Mouse (Mus musculus): Measurements from ENCODE around the gene Vmn1r222. TPM values are rescaled to one million over a fixed set of nuclear protein-coding genes. Genes with fewer than 3 reads are reported as not detected.
"Not testable (repeated sequence)": the region's sequence is repeated elsewhere in the genome, so short reads cannot be mapped to it uniquely, and the experiment has no call there.

The Vmn1r222 gene
- not detected in 2 replicates for polyA plus RNA-seq (2015; fragmentation: Nextera tagmentation; extraction: Ambion mirVana)

GRCm38 (mm10) chr13:23235847-23236246, at the start of gene Vmn1r222:
Vmn1r222 (minus strand) TSS chr13:23235947.
- H3K4me1 ChIP-seq; ATAC-seq (replicated peaks; ENCODE audit: low FRiP score); H3K27ac ChIP-seq; H3K9me3 ChIP-seq (replicated peaks); H3K36me3 ChIP-seq; H3K9ac ChIP-seq; H3K4me2 ChIP-seq; H3K4me3 ChIP-seq (replicated peaks); H3K27me3 ChIP-seq: not testable (repeated sequence)

- 2% methylated on average over 22 of the region's 22 CpGs for WGBS
- ATAC-seq (replicated peaks; ENCODE audit: low FRiP score) = peak; percentile 88
- no peaks in the 10 kb centered on the region for H3K9me3 ChIP-seq (replicated peaks)
- H3K4me2 ChIP-seq = peak overlapping the region; percentile 90
- no peaks in the 10 kb centered on the region for H3K36me3 ChIP-seq
- H3K27me3 ChIP-seq = peaks cover 29% of the 10 kb centered on the region
- H3K4me1 ChIP-seq = peaks cover 14% of the 10 kb centered on the region
- H3K27ac ChIP-seq = no peak overlapping the region
- no peak overlapping the region for H3K9ac ChIP-seq
- peak overlapping the region; percentile 54 for H3K4me3 ChIP-seq (replicated peaks)
Measured at GRCm38 (mm10) chr13:23285191-23285920, 49.6 kb upstream of the Vmn1r222 start.

- no peaks in the 10 kb centered on the region for H3K9me3 ChIP-seq (replicated peaks)
- no peaks in the 10 kb centered on the region for H3K4me1 ChIP-seq
- no peak overlapping the region for H3K9ac ChIP-seq
- no peaks in the 10 kb centered on the region for H3K36me3 ChIP-seq
- no peak overlapping the region for H3K4me3 ChIP-seq (replicated peaks)
- H3K4me2 ChIP-seq = no peak overlapping the region
- WGBS = 88% methylated on average over 3 of the region's 3 CpGs
- no peak for ATAC-seq (replicated peaks; ENCODE audit: low FRiP score)
- H3K27me3 ChIP-seq = no peaks in the 10 kb centered on the region
- H3K27ac ChIP-seq = no peak overlapping the region
Measured at GRCm38 (mm10) chr13:23279992-23280391, 44.2 kb upstream of the Vmn1r222 start.

GRCm38 (mm10) chr13:23279576-23279975, 43.8 kb upstream of the Vmn1r222 start:
- no peak for ATAC-seq (replicated peaks; ENCODE audit: low FRiP score)
- Histone ChIP-seq H3K27ac (no peak overlapping the region), H3K9me3 (replicated peaks) (no peaks in the 10 kb centered on the region), H3K4me2 (no peak overlapping the region), H3K4me3 (replicated peaks) (no peak overlapping the region), H3K36me3 (no peaks in the 10 kb centered on the region), H3K27me3 (no peaks in the 10 kb centered on the region), H3K9ac (no peak overlapping the region), H3K4me1 (no peaks in the 10 kb centered on the region)
- 97% methylated on average over 4 of the region's 4 CpGs for WGBS

- Histone ChIP-seq H3K4me2 (peak overlapping the region; percentile 56), H3K9ac (no peak overlapping the region), H3K4me3 (replicated peaks) (peak overlapping the region; percentile 35), H3K9me3 (replicated peaks) (no peaks in the 10 kb centered on the region), H3K36me3 (no peaks in the 10 kb centered on the region), H3K4me1 (peaks cover 10% of the 10 kb centered on the region), H3K27me3 (0 out of 2 replicates have a peak, but pooled peaks cover 6% of the 10 kb centered on the region), H3K27ac (no peak overlapping the region)
- WGBS = 2% methylated on average over 34 of the region's 34 CpGs
- peak; percentile 87 for ATAC-seq (replicated peaks; ENCODE audit: low FRiP score)
Measured at GRCm38 (mm10) chr13:23270321-23271101, 34.8 kb upstream of the Vmn1r222 start.

- WGBS = 31% methylated on average over 11 of the region's 11 CpGs
- Histone ChIP-seq H3K9me3 (replicated peaks) (no peaks in the 10 kb centered on the region), H3K36me3 (no peaks in the 10 kb centered on the region), H3K4me2 (peak overlapping the region; percentile 56), H3K9ac (no peak overlapping the region), H3K27ac (no peak overlapping the region), H3K4me3 (replicated peaks) (peak overlapping the region; percentile 35), H3K4me1 (peaks cover 10% of the 10 kb centered on the region), H3K27me3 (0 out of 2 replicates have a peak, but pooled peaks cover 6% of the 10 kb centered on the region)
- ATAC-seq (replicated peaks; ENCODE audit: low FRiP score) = no peak
Measured at GRCm38 (mm10) chr13:23269681-23270080, 33.9 kb upstream of the Vmn1r222 start.

GRCm38 (mm10) chr13:23269127-23269526, 33.4 kb upstream of the Vmn1r222 start:
- H3K36me3 ChIP-seq; ATAC-seq (replicated peaks; ENCODE audit: low FRiP score); H3K27ac ChIP-seq; H3K4me1 ChIP-seq; H3K9me3 ChIP-seq (replicated peaks); H3K4me3 ChIP-seq (replicated peaks); H3K4me2 ChIP-seq; H3K9ac ChIP-seq; H3K27me3 ChIP-seq: not testable (repeated sequence)
- WGBS = 43% methylated on average over 4 of the region's 4 CpGs

GRCm38 (mm10) chr13:23268606-23269005, 32.9 kb upstream of the Vmn1r222 start:
- H3K9ac ChIP-seq; H3K4me1 ChIP-seq; H3K36me3 ChIP-seq; H3K4me3 ChIP-seq (replicated peaks); H3K4me2 ChIP-seq; H3K9me3 ChIP-seq (replicated peaks); H3K27ac ChIP-seq; ATAC-seq (replicated peaks; ENCODE audit: low FRiP score); H3K27me3 ChIP-seq: not testable (repeated sequence)
- 88% methylated on average over 3 of the region's 3 CpGs for WGBS

GRCm38 (mm10) chr13:23258546-23259048, 22.9 kb upstream of the Vmn1r222 start:
- Histone ChIP-seq H3K36me3 (no peaks in the 10 kb centered on the region), H3K27me3 (no peaks in the 10 kb centered on the region), H3K27ac (no peak overlapping the region), H3K9ac (no peak overlapping the region), H3K4me2 (no peak overlapping the region), H3K9me3 (replicated peaks) (no peaks in the 10 kb centered on the region), H3K4me3 (replicated peaks) (no peak overlapping the region), H3K4me1 (no peaks in the 10 kb centered on the region)
- WGBS = 72% methylated on average over 2 of the region's 2 CpGs
- ATAC-seq (replicated peaks; ENCODE audit: low FRiP score) = no peak

- WGBS = 74% methylated on average over 1 of the region's 1 CpGs
- not testable (repeated sequence) for H3K9ac ChIP-seq; H3K9me3 ChIP-seq (replicated peaks); ATAC-seq (replicated peaks; ENCODE audit: low FRiP score); H3K27me3 ChIP-seq; H3K36me3 ChIP-seq; H3K4me3 ChIP-seq (replicated peaks); H3K4me1 ChIP-seq; H3K27ac ChIP-seq; H3K4me2 ChIP-seq
Measured at GRCm38 (mm10) chr13:23246834-23247233, 11.1 kb upstream of the Vmn1r222 start, which contains the start of gene Vmn1r223. Vmn1r223 (plus strand) TSS chr13:23247134.

- not testable (repeated sequence) for H3K27me3 ChIP-seq; H3K4me3 ChIP-seq (replicated peaks); H3K9me3 ChIP-seq (replicated peaks); H3K9ac ChIP-seq; H3K36me3 ChIP-seq; ATAC-seq (replicated peaks; ENCODE audit: low FRiP score); H3K4me1 ChIP-seq; H3K27ac ChIP-seq; H3K4me2 ChIP-seq
- 89% methylated on average over 2 of the region's 2 CpGs for WGBS
Measured at GRCm38 (mm10) chr13:23213827-23214226, 21.9 kb downstream of the Vmn1r222 start, which contains the start of gene Vmn1r221. Vmn1r221 (plus strand) TSS chr13:23214127.

GRCm38 (mm10) chr13:23203885-23204284, 31.9 kb downstream of the Vmn1r222 start:
- H3K4me3 ChIP-seq (replicated peaks); H3K27ac ChIP-seq; H3K36me3 ChIP-seq; H3K4me1 ChIP-seq; H3K4me2 ChIP-seq; H3K9ac ChIP-seq; H3K9me3 ChIP-seq (replicated peaks); H3K27me3 ChIP-seq; ATAC-seq (replicated peaks; ENCODE audit: low FRiP score): not testable (repeated sequence)
- 81% methylated on average over 1 of the region's 1 CpGs for WGBS
